Mouse (Mus musculus): ENCODE measurements around the gene Zmynd11.

The Zmynd11 gene

GRCm38 (mm10) chr13:9653018-9653417, 112.1 kb downstream of the Zmynd11 start:
- no peak for DNase-seq

DNA sequence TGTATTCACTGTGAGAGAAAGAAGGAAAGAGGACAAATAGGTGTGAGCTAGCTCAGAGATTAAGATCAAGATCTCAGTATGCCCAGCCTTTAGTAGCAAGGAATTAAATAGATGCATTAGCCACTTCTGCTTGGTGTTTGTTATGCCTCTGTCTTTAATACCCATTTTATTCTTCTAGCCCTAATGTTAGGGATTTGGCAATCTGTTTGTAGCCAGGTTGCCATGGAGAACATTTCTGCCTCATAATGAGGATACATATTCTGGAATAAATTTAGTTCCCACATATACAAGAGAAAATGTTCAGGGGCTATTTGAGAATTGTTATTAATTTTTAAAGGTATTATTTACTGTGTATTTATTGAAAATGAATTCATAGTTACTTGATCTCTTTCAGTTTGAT, 114.5 kb downstream of the Zmynd11 start:
- DNase-seq = no peak

- DNase-seq = no peak
Measured at GRCm38 (mm10) chr13:9649894-9650293, 115.2 kb downstream of the Zmynd11 start.

DNA sequence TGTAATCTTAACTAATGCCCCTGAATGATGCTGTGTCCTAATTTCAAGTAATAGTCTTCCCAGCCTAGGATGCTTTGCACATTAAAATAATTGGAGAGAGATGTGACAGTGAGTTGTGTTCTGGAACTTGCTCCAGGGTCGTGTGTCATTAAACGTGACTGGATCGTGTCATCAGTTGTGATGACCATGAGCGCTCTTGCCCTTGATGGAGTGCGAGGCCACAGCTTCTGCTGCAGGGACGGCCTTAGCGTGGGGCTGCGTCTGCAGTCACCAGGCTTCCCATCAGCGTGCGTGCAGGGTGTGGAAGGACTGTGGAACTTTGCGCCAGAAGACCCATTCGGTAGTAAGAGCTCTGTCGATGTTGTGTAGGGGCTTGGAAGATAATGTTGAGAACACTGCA, 116.4 kb downstream of the Zmynd11 start:
- DNase-seq = no peak

- DNase-seq = no peak
Measured at GRCm38 (mm10) chr13:9637949-9638348, 127.2 kb downstream of the Zmynd11 start.

- DNase-seq = peak; percentile 4 to 39
Measured at GRCm38 (mm10) chr13:9636505-9636904, 128.6 kb downstream of the Zmynd11 start.

GRCm38 (mm10) chr13:9635951-9636350, 129.2 kb downstream of the Zmynd11 start:
- no peak for DNase-seq

Data from kidney, adult 8-10 months (tissue).